Mouse (Mus musculus) liver, postnatal 0 days (tissue): ENCODE data around the gene C1qtnf7. TPM values are rescaled to one million over a fixed set of nuclear protein-coding genes. Genes with fewer than 3 reads are reported as not detected.

Experiments
- ATAC-seq: fragments of 200-750 bp; cut with Nextera tagmentation; 2 replicates; pipeline ENCODE4 v1.8.0; 2017; ENCODE audit warnings: mild to moderate bottlenecking, moderate library complexity
- DNase-seq: peaks from one replicate; pipeline ENCODE4 v3.0.0-alpha.2; 2016
- H3K27ac ChIP-seq: fragments of 300-500 bp; sonication (generic); 2 replicates; pipeline ENCODE4 v1.5.1; 2014; ENCODE audit warnings: antibody characterized with exemption, moderate library complexity, mild to moderate bottlenecking, low read depth
- H3K27me3 ChIP-seq: fragments of 300-500 bp; sonication (generic); 2 replicates; pipeline ENCODE4 v1.6.1; 2014; ENCODE audit warnings: low read length, control low read depth, mixed read lengths; ENCODE audit not compliant: insufficient read depth
- H3K36me3 ChIP-seq: fragments of 300-500 bp; sonication (generic); replicated peaks from 2 replicates; pipeline ENCODE4 v1.6.1; 2014; ENCODE audit warnings: mild to moderate bottlenecking, control low read depth, low read length, moderate library complexity, mixed read lengths; ENCODE audit not compliant: insufficient read depth
- H3K4me1 ChIP-seq: fragments of 300-500 bp; sonication (generic); 2 replicates; pipeline ENCODE4 v1.6.1; 2014; ENCODE audit warnings: antibody characterized with exemption, mild to moderate bottlenecking, control low read depth; ENCODE audit not compliant: insufficient read depth
- H3K4me2 ChIP-seq: fragments of 300-500 bp; sonication (generic); 2 replicates; pipeline ENCODE4 v1.6.1; 2014; ENCODE audit warnings: low read depth, mild to moderate bottlenecking, low read length, moderate library complexity, mixed read lengths
- H3K4me3 ChIP-seq: fragments of 300-500 bp; sonication (generic); 2 replicates; pipeline ENCODE4 v1.5.1; 2014; ENCODE audit warnings: low read depth, low read length
- H3K9ac ChIP-seq: fragments of 300-500 bp; sonication (generic); replicated peaks from 2 replicates; pipeline ENCODE4 v1.6.1; 2014; ENCODE audit warnings: mild to moderate bottlenecking, moderate library complexity
- H3K9me3 ChIP-seq: fragments of 300-500 bp; sonication (generic); 2 replicates; pipeline ENCODE4 v1.6.1; 2016; ENCODE audit warnings: mild to moderate bottlenecking, control low read depth, low read length, mixed read lengths
- CTCF ChIP-seq: sonication (generic); IDR thresholded peaks from 2 replicates; pipeline ENCODE4 v1.5.1; 2016; ENCODE audit warnings: antibody characterized with exemption, low read depth
- EP300 ChIP-seq: IDR thresholded peaks from 2 replicates; pipeline ENCODE4 v1.6.1; 2016; ENCODE audit warnings: antibody characterized with exemption, low read depth, mild to moderate bottlenecking
- WGBS: fragments of 180-500 bp; shearing (Covaris S2); extraction: QIAGEN DNeasy Blood & Tissue Kit; methylation state at CpG from one replicate; pipeline ENCODE4 v1.1.7; 2014; ENCODE audit not compliant: insufficient replicate concordance; 5-methylcytosine and 5-hydroxymethylcytosine counted together
- polyA plus RNA-seq: library from polyadenylated mRNA; unstranded; fragments of >200 nt; fragmentation: Nextera tagmentation; extraction: Ambion mirVana; gene quantifications from 2 replicates; pipeline ENCODE4 v1.2.1, GENCODE M21; 2015

C1qtnf7 gene
- polyA plus RNA-seq, 1 experiment from 2014 or later: 1.7 TPM

- no peak overlapping the region for H3K27ac ChIP-seq
- no peak overlapping the region for H3K4me3 ChIP-seq
- H3K27me3 ChIP-seq: no peaks in the 10 kb centered on the region
- no peak for DNase-seq
- TF ChIP-seq CTCF (no peak), EP300 (no peak)
- ATAC-seq: no peak
- H3K36me3 ChIP-seq: no peaks in the 10 kb centered on the region
- no peak overlapping the region for H3K9ac ChIP-seq
- WGBS: 61% methylated on average over 7 of the region's 7 CpGs
- H3K4me1 ChIP-seq: no peaks in the 10 kb centered on the region
- H3K9me3 ChIP-seq: no peaks in the 10 kb centered on the region
- no peak overlapping the region for H3K4me2 ChIP-seq
These were observed 106.4 kb downstream of the C1qtnf7 start for GRCm38 (mm10) chr5:43621575-43622299.

GRCm38 (mm10) chr5:43625407-43625806 is 110.1 kb downstream of the C1qtnf7 start:
- TF ChIP-seq EP300: no peak
- no peak for ATAC-seq
- WGBS: 75% methylated on average over 4 of the region's 4 CpGs

GRCm38 (mm10) chr5:43634071-43634601 is 118.8 kb downstream of the C1qtnf7 start:
- no peak for DNase-seq
- no peak for TF ChIP-seq CTCF
- TF ChIP-seq EP300: no peak
- 73% methylated on average over 5 of the region's 5 CpGs for whole genome bisulfite sequencing
- ATAC-seq: no peak
- Histone ChIP-seq H3K9ac (no peak overlapping the region), H3K27ac (no peak overlapping the region), H3K27me3 (no peaks in the 10 kb centered on the region), H3K4me1 (no peaks in the 10 kb centered on the region), H3K4me3 (no peak overlapping the region), H3K4me2 (no peak overlapping the region), H3K36me3 (no peaks in the 10 kb centered on the region), H3K9me3 (no peaks in the 10 kb centered on the region)

More at GRCm38 (mm10) chr5:43625407-43625806, 110.1 kb downstream of the C1qtnf7 start:
- no peak overlapping the region for H3K4me2 ChIP-seq
- no peaks in the 10 kb centered on the region for H3K4me1 ChIP-seq
- no peak for DNase-seq
- H3K27ac ChIP-seq: no peak overlapping the region
- no peaks in the 10 kb centered on the region for H3K27me3 ChIP-seq
- no peaks in the 10 kb centered on the region for H3K9me3 ChIP-seq
- no peak overlapping the region for H3K9ac ChIP-seq
- H3K36me3 ChIP-seq: no peaks in the 10 kb centered on the region
- H3K4me3 ChIP-seq: no peak overlapping the region

GRCm38 (mm10) chr5:43634602-43635081 is 119.3 kb downstream of the C1qtnf7 start:
- H3K9ac ChIP-seq: no peak overlapping the region
- H3K27me3 ChIP-seq: no peaks in the 10 kb centered on the region
- WGBS: 31% methylated on average over 9 of the region's 9 CpGs
- H3K4me3 ChIP-seq: no peak overlapping the region
- H3K4me2 ChIP-seq: no peak overlapping the region
- no peaks in the 10 kb centered on the region for H3K4me1 ChIP-seq
- no peaks in the 10 kb centered on the region for H3K9me3 ChIP-seq
- H3K27ac ChIP-seq: no peak overlapping the region
- no peak for DNase-seq
- no peak for ATAC-seq
- TF ChIP-seq CTCF (peak; percentile 66), EP300 (no peak)
- no peaks in the 10 kb centered on the region for H3K36me3 ChIP-seq

- H3K4me3 ChIP-seq: no peak overlapping the region
- H3K27ac ChIP-seq: no peak overlapping the region
- no peak overlapping the region for H3K9ac ChIP-seq
- H3K4me1 ChIP-seq: no peaks in the 10 kb centered on the region
- TF ChIP-seq CTCF (no peak), EP300 (no peak)
- H3K4me2 ChIP-seq: no peak overlapping the region
- ATAC-seq (no peak), DNase-seq (no peak)
- no peaks in the 10 kb centered on the region for H3K27me3 ChIP-seq
- no peaks in the 10 kb centered on the region for H3K36me3 ChIP-seq
- no peaks in the 10 kb centered on the region for H3K9me3 ChIP-seq
- WGBS: 76% methylated on average over 4 of the region's 4 CpGs
These were observed 129.7 kb downstream of the C1qtnf7 start for GRCm38 (mm10) chr5:43645020-43645419.

- Histone ChIP-seq H3K27ac (no peak overlapping the region), H3K36me3 (no peaks in the 10 kb centered on the region), H3K4me3 (no peak overlapping the region), H3K27me3 (no peaks in the 10 kb centered on the region), H3K4me2 (no peak overlapping the region), H3K9me3 (no peaks in the 10 kb centered on the region), H3K9ac (no peak overlapping the region), H3K4me1 (no peaks in the 10 kb centered on the region)
- DNase-seq (no peak), ATAC-seq (no peak)
- TF ChIP-seq CTCF (no peak), EP300 (no peak)
- 78% methylated on average over 12 of the region's 12 CpGs for WGBS
These were observed 131.9 kb downstream of the C1qtnf7 start for GRCm38 (mm10) chr5:43647098-43647774.
